Mouse (Mus musculus) limb, embryonic 14.5 days (tissue): ENCODE measurements around the gene Nrde2. TPM values are rescaled to one million over a fixed set of nuclear protein-coding genes. Genes with fewer than 3 reads are reported as not detected.

Experiments
- ATAC-seq: fragments of 200-750 bp; cut with Nextera tagmentation; 2 replicates; pipeline ENCODE4 v1.8.0; 2017; ENCODE audit warnings: low read depth, moderate number of reproducible peaks, moderate TSS enrichment; ENCODE audit not compliant: low FRiP score
- DNase-seq: peaks from one replicate; pipeline ENCODE4 v3.0.0-alpha.2; 2015; ENCODE audit warnings: low spot score
- H3K27ac ChIP-seq: fragments of 300-500 bp; sonication (generic); replicated peaks from 2 replicates; pipeline ENCODE4 v1.5.1; 2014; ENCODE audit warnings: low read depth, mild to moderate bottlenecking, low read length, moderate library complexity, mixed read lengths
- H3K27me3 ChIP-seq: fragments of 300-500 bp; sonication (generic); 2 replicates; pipeline ENCODE4 v1.6.1; 2014; ENCODE audit warnings: low read length, mixed read lengths; ENCODE audit not compliant: control insufficient read depth, insufficient read depth
- H3K36me3 ChIP-seq: fragments of 300-500 bp; sonication (generic); 2 replicates; pipeline ENCODE4 v1.6.1; 2014; ENCODE audit warnings: mild to moderate bottlenecking, low read length, moderate library complexity, mixed read lengths; ENCODE audit not compliant: control insufficient read depth, insufficient read depth
- H3K4me1 ChIP-seq: fragments of 300-500 bp; sonication (generic); 2 replicates; pipeline ENCODE4 v1.6.1; 2014; ENCODE audit warnings: antibody characterized with exemption, low read length, mixed read lengths; ENCODE audit not compliant: control insufficient read depth, insufficient read depth
- H3K4me2 ChIP-seq: fragments of 300-500 bp; sonication (generic); replicated peaks from 2 replicates; pipeline ENCODE4 v1.6.1; 2014; ENCODE audit warnings: low read depth, mild to moderate bottlenecking, low read length, moderate library complexity; ENCODE audit not compliant: severe bottlenecking
- H3K4me3 ChIP-seq: fragments of 300-500 bp; sonication (generic); replicated peaks from 2 replicates; pipeline ENCODE4 v1.5.1; 2014; ENCODE audit warnings: low read length
- H3K9ac ChIP-seq: fragments of 300-500 bp; sonication (generic); 2 replicates; pipeline ENCODE4 v1.6.1; 2014; ENCODE audit warnings: mild to moderate bottlenecking, low read depth, low read length, moderate library complexity; ENCODE audit not compliant: severe bottlenecking
- H3K9me3 ChIP-seq: fragments of 300-500 bp; sonication (generic); 2 replicates; pipeline ENCODE4 v1.6.1; 2016; ENCODE audit warnings: low read length; ENCODE audit not compliant: control insufficient read depth
- POLR2A ChIP-seq: fragments of 200-500 bp; IDR thresholded peaks from 2 replicates; pipeline ENCODE4 v1.8.0; 2012; ENCODE audit warnings: inconsistent platforms, mild to moderate bottlenecking, moderate library complexity, borderline replicate concordance; ENCODE audit not compliant: insufficient read depth, insufficient read length; ENCODE audit errors: extremely low read depth
- WGBS: fragments of 180-500 bp; shearing (Covaris S2); extraction: QIAGEN DNeasy Blood & Tissue Kit; methylation state at CpG from one replicate; pipeline ENCODE4 v1.1.7; 2014; 5-methylcytosine and 5-hydroxymethylcytosine counted together
- polyA plus RNA-seq, 2 experiments: library from polyadenylated mRNA; depleted of rRNA in 1 of 2; stranded (reverse) in 1 of 2; unstranded in 1 of 2; fragments of >200 nt; fragmentation: Nextera tagmentation in 1 of 2; extraction: Ambion mirVana in 1 of 2; gene quantifications; 2 replicates each; pipeline versions ENCODE4 v1.2.1 to v1.2.3; 2012 to 2014

Nrde2 gene
- polyA plus RNA-seq, 2 experiments, result 12.4 to 13.0 TPM

GRCm38 (mm10) chr12:100075715-100076114, 83.7 kb downstream of the Nrde2 start:
- H3K36me3 ChIP-seq, result no peaks in the 10 kb centered on the region
- ATAC-seq (no peak), DNase-seq (no peak)
- no peak for TF ChIP-seq POLR2A
- no peak overlapping the region for H3K27ac ChIP-seq
- no peaks in the 10 kb centered on the region for H3K27me3 ChIP-seq
- no peak overlapping the region for H3K4me3 ChIP-seq
- 53% methylated on average over 4 of the region's 4 CpGs for WGBS
- H3K9me3 ChIP-seq, result no peaks in the 10 kb centered on the region
- H3K9ac ChIP-seq, result no peak overlapping the region
- no peaks in the 10 kb centered on the region for H3K4me1 ChIP-seq
- H3K4me2 ChIP-seq, result no peak overlapping the region

Other genes starting within 250 kb of the Nrde2 start
- gene Kcnk13, start 195.2 kb downstream of the Nrde2 start, polyA plus RNA-seq (2012; rRNA removed), result 1.6 and 1.7 TPM in 2 replicates
- gene Kcnk13, start 195.2 kb downstream of the Nrde2 start, polyA plus RNA-seq (2014; fragmentation: Nextera tagmentation; extraction: Ambion mirVana), result 2.4 and 2.6 TPM in 2 replicates
- 81.1 and 127 TPM in 2 replicates for gene Psmc1, start 49.5 kb downstream of the Nrde2 start, polyA plus RNA-seq (2012; rRNA removed)
- 245 and 262 TPM in 2 replicates for gene Psmc1, start 49.5 kb downstream of the Nrde2 start, polyA plus RNA-seq (2014; fragmentation: Nextera tagmentation; extraction: Ambion mirVana)
- gene Calm1, start 39.8 kb upstream of the Nrde2 start, polyA plus RNA-seq (2012; rRNA removed), result 306 and 318 TPM in 2 replicates
- gene Calm1, start 39.8 kb upstream of the Nrde2 start, polyA plus RNA-seq (2014; fragmentation: Nextera tagmentation; extraction: Ambion mirVana), result 1,221 and 1,299 TPM in 2 replicates